Mouse (Mus musculus) megakaryocyte progenitor cell, adult 5-6 weeks (primary cell): ENCODE measurements around the gene Ces1c. TPM values are rescaled to one million over a fixed set of nuclear protein-coding genes. Genes with fewer than 3 reads are reported as not detected.

ENCODE experiments used
- total RNA-seq, 2 experiments: library from RNA; stranded (forward) in 1 of 2; stranded (reverse) in 1 of 2; fragments of 157-497, 149-512 nt in 1 of 2; fragments of 200-1000 nt in 1 of 2; gene quantifications; 2 replicates each; pipeline versions ENCODE4 v1.2.3 to v1.2.4; 2015 to 2017

Gene Ces1c
- total RNA-seq, 2 experiments from 2014 or later: not detected

Other genes starting within 250 kb of the Ces1c start
- gene Capns2, start 229.9 kb downstream of the Ces1c start, total RNA-seq (2015): 0.37 and 0.85 TPM in 2 replicates
- not detected in 2 replicates for gene Capns2, start 229.9 kb downstream of the Ces1c start, total RNA-seq (2017)
- gene Slc6a2, start 171.2 kb downstream of the Ces1c start, total RNA-seq (2015): not detected in 2 replicates
- 0.04 TPM in 1 of 2 replicates, not detected in the other for gene Slc6a2, start 171.2 kb downstream of the Ces1c start, total RNA-seq (2017)
- not detected in 2 replicates for gene Ces1a, start 83.1 kb downstream of the Ces1c start, total RNA-seq (2015)
- gene Ces1a, start 83.1 kb downstream of the Ces1c start, total RNA-seq (2017): not detected in 2 replicates
- not detected in 2 replicates for gene Ces1b, start 51.3 kb downstream of the Ces1c start, total RNA-seq (2015)
- not detected in 2 replicates for gene Ces1b, start 51.3 kb downstream of the Ces1c start, total RNA-seq (2017)
- 0.39 and 0.54 TPM in 2 replicates for gene Ces1d, start 66.6 kb upstream of the Ces1c start, total RNA-seq (2015)
- gene Ces1d, start 66.6 kb upstream of the Ces1c start, total RNA-seq (2017): 1.7 and 1.9 TPM in 2 replicates
- gene Ces1e, start 98.3 kb upstream of the Ces1c start, total RNA-seq (2015): not detected in 2 replicates
- gene Ces1e, start 98.3 kb upstream of the Ces1c start, total RNA-seq (2017): not detected in 2 replicates
- gene Ces1f, start 148.5 kb upstream of the Ces1c start, total RNA-seq (2015): not detected in 2 replicates
- not detected in 2 replicates for gene Ces1f, start 148.5 kb upstream of the Ces1c start, total RNA-seq (2017)
- not detected in 2 replicates for gene Ces1g, start 206.0 kb upstream of the Ces1c start, total RNA-seq (2015)
- not detected in 2 replicates for gene Ces1g, start 206.0 kb upstream of the Ces1c start, total RNA-seq (2017)
- not detected in 2 replicates for gene Ces1h, start 248.4 kb upstream of the Ces1c start, total RNA-seq (2015)
- gene Ces1h, start 248.4 kb upstream of the Ces1c start, total RNA-seq (2017): not detected in 2 replicates